Mouse (Mus musculus) neural tube, postnatal 0 days (tissue): ENCODE results near the gene Pah. TPM values are rescaled to one million over a fixed set of nuclear protein-coding genes. Genes with fewer than 3 reads are reported as not detected.

ENCODE experiments used
- polyA plus RNA-seq: library from polyadenylated mRNA; unstranded; fragments of >200 nt; fragmentation: Nextera tagmentation; extraction: Ambion mirVana; gene quantifications from 2 replicates; pipeline ENCODE4 v1.2.1, GENCODE M21; 2015

Pah gene
- polyA plus RNA-seq: not detected in 2 replicates

GRCm38 (mm10) chr10:87521646-87522045 lies at the start of gene Pah:
Pah (plus strand) TSS chr10:87521795.

GRCm38 (mm10) chr10:87493576-87493975 lies 28.0 kb upstream of the Pah start, which contains the start of gene Ascl1:
Ascl1 (minus strand) TSS chr10:87493660.

Other genes starting within 250 kb of the Pah start
- gene Ascl1, start 28.1 kb upstream of the Pah start, polyA plus RNA-seq: 6.5 and 6.7 TPM in 2 replicates